Mouse (Mus musculus): ENCODE data around the gene Gm20532. TPM values are rescaled to one million over a fixed set of nuclear protein-coding genes. Genes with fewer than 3 reads are reported as not detected.

Gm20532 gene
- total and polyA plus RNA-seq, 3 experiments, result 0.15 TPM; not detected in 2

DNA sequence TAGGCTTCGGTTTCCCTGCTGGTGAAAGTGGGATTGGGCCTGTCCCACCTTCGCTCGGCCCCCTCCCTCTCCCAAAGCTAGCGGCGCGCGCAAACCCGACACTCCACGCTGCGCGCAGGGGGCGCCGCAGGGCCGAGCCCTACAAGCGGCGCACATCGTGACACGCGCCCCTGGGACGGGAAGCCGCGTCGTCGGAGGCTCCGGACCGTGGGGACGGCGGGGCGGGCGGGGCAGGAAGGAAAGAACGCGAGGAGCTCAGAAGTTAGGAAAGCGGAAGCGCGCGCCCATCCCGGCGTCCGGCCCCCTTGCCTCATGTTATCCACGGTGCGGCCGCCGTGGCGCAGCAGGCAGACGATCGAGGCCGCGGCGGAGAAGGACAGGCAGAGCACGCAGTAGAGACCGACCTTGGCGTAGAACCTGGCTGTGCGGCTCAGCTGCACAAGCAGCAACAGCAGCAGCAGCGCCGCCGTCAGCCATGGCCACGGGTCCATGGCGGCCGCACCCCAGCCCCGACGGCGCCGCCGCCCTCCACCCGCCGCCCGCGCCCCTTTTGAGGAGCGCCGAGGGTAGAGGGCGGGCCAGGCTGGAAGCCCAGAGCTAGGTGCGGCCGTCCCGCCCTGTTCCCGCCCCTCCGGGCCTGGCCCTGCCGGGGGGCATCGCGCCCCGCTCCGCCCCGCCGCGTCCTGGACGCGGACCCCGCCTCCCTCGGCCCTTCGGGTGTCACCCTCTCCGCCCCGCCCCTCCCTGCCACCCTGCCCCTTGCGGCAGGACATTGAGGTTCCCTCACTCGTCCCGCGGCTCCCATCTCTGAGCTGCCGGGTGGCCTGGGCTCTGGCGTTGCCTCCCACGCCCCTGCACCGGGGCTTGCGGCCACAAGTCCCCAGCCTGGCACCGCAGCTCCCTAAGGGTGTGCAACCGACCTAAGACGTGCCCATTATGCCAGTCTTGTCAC lies 17.6 kb downstream of the Gm20532 start, which contains the start of gene Agpat2:
Gene Agpat2 (minus strand): TSS at position 698 of the 952 bp plus-strand sequence.
- Histone ChIP-seq H3K4me3 (ENCODE audit: control insufficient read depth in 1 of 2, insufficient read depth in 1 of 2, low read depth in 2 of 2, low read length in 2 of 2) (peak within 1 kb of the TSS; percentile 61 to 77), H3K9me3 (replicated peaks; ENCODE audit: insufficient read depth, low read length) (no peaks in the 10 kb centered on the region), H3K4me1 (ENCODE audit: control insufficient read depth in 1 of 2, insufficient read depth in 2 of 2, low read length in 2 of 2) (no peaks in the 10 kb centered on the region; a peak in 1 of 4 replicates), H3K79me2 (ENCODE audit: control insufficient read depth, insufficient read depth, low read length, poor library complexity) (no peaks in the 10 kb centered on the region; the same call in 1 of the 2 replicates), H3K27me3 (ENCODE audit: control insufficient read depth in 1 of 2, insufficient read depth in 2 of 2, low read length in 2 of 2) (peaks cover 2 to 9% of the 10 kb centered on the region in 2 experiments; a peak in 3 of 4 replicates), H3K27ac (ENCODE audit: control insufficient read depth, low read depth, low read length) (peak within 1 kb of the TSS; percentile 25), H3K36me3 (ENCODE audit: control insufficient read depth in 1 of 2, insufficient read depth in 2 of 2, low read length in 2 of 2) (no peaks in the 10 kb centered on the region), H3K9ac (ENCODE audit: control insufficient read depth, low read depth, low read length, poor library complexity, severe bottlenecking) (peak within 1 kb of the TSS; percentile 86)
- peak; percentile 60 for TF ChIP-seq MXI1 (IDR thresholded peaks at IDR 0.05; ENCODE audit: low read depth, low read length)
- TF ChIP-seq ZC3H11A (IDR thresholded peaks at IDR 0.05; ENCODE audit: low read depth, low read length), result no peak
- TF ChIP-seq HCFC1 (IDR thresholded peaks at IDR 0.05; ENCODE audit: low read depth, low read length), result peak; percentile 69; the same call in 1 of the 2 replicates
- TF ChIP-seq POLR2A (IDR thresholded peaks at IDR 0.05; ENCODE audit: control insufficient read depth in 1 of 2, insufficient read depth in 1 of 2, low read depth in 1 of 2, low read length in 2 of 2, poor library complexity in 1 of 2), result peak; percentile 62 to 82; a peak in 3 of 4 replicates
- TF ChIP-seq CTCF (IDR thresholded peaks at IDR 0.05 in 2 of 3, conservative IDR thresholded peaks at IDR 0.05 in 1 of 3; ENCODE audit: control insufficient read depth in 1 of 3, insufficient read depth in 1 of 3, low read depth in 2 of 3, low read length in 3 of 3, poor library complexity in 1 of 3, severe bottlenecking in 1 of 3), result peak in 1 of 3 experiments; percentile 11; a peak in 1 of 6 replicates
- no peak for TF ChIP-seq ZNF384 (IDR thresholded peaks at IDR 0.05; ENCODE audit: low read depth, low read length)
- TF ChIP-seq POLR2AphosphoS2 (IDR thresholded peaks at IDR 0.05; ENCODE audit: low read length), result no peak
- no peak for TF ChIP-seq SMC3 (IDR thresholded peaks at IDR 0.05; ENCODE audit: low read depth, low read length)
- TF ChIP-seq GABPA (IDR thresholded peaks at IDR 0.05; ENCODE audit: low read depth, low read length), result no peak
- no peak for TF ChIP-seq TAL1 (IDR thresholded peaks at IDR 0.05; ENCODE audit: low read length)
- TF ChIP-seq BHLHE40 (IDR thresholded peaks at IDR 0.05; ENCODE audit: borderline replicate concordance, low read depth, low read length), result no peak
- TF ChIP-seq CHD1 (IDR thresholded peaks at IDR 0.05; ENCODE audit: low read depth, low read length), result no peak
- TF ChIP-seq UBTF (IDR thresholded peaks at IDR 0.05; ENCODE audit: borderline replicate concordance, insufficient read depth, low read depth, low read length), result no peak
- peak; percentile 46; the same call in 1 of the 2 replicates for TF ChIP-seq NRF1 (IDR thresholded peaks at IDR 0.05; ENCODE audit: insufficient read depth, low read depth, low read length, poor library complexity, severe bottlenecking)
- no peak for TF ChIP-seq RCOR1 (IDR thresholded peaks at IDR 0.05; ENCODE audit: low read depth, low read length)
- no peak for TF ChIP-seq MEF2A (IDR thresholded peaks at IDR 0.05; ENCODE audit: extremely low read depth, insufficient replicate concordance, low read depth, low read length, poor library complexity, severe bottlenecking)
- peak; percentile 66 for TF ChIP-seq MAX (IDR thresholded peaks at IDR 0.05; ENCODE audit: low read length)
- TF ChIP-seq TBP (IDR thresholded peaks at IDR 0.05; ENCODE audit: low read depth, low read length), result no peak
- no peak for TF ChIP-seq CHD2 (IDR thresholded peaks at IDR 0.05; ENCODE audit: low read length)
- 0 out of 4 replicates have a peak, but pooled peaks of 1 of the 2 experiments have one; percentile 19 for TF ChIP-seq EP300 (IDR thresholded peaks at IDR 0.05; ENCODE audit: low read depth in 1 of 2, low read length in 2 of 2)
- no peak for TF ChIP-seq JUND (IDR thresholded peaks at IDR 0.05; ENCODE audit: low read depth, low read length)
- TF ChIP-seq ZMIZ1 (IDR thresholded peaks at IDR 0.05; ENCODE audit: low read depth, low read length), result peak; percentile 13; the same call in 1 of the 2 replicates
- TF ChIP-seq ELF1 (IDR thresholded peaks at IDR 0.05; ENCODE audit: low read depth, low read length), result peak; percentile 67
- TF ChIP-seq MAZ (IDR thresholded peaks at IDR 0.05; ENCODE audit: low read depth, low read length), result peak; percentile 58; the same call in 1 of the 2 replicates
- no peak for TF ChIP-seq MAFK (IDR thresholded peaks at IDR 0.05; ENCODE audit: borderline replicate concordance, low read depth, low read length)
- DNase-seq (ENCODE audit: low read depth, low spot score), result peak; percentile 86
